Mouse (Mus musculus) frontal cortex, adult 2 months (tissue): ENCODE measurements at regions not wholly inside any gene's neighbourhood (a gene's known extent, or its start where the extent isn't known, plus 50 kb on each side); places are given as distances from the start of the nearest gene placed in this dataset.
"Not testable (repeated sequence)": the region's sequence is repeated elsewhere in the genome, so short reads cannot be mapped to it uniquely, and the experiment has no call there.

ENCODE experiments used
- DNase-seq, 2 experiments: peaks; one replicate each; pipeline ENCODE4 v3.0.0; 2022; ENCODE audit warnings: low spot score in 1 of 2; ENCODE audit errors: extremely low spot score in 1 of 2

DNA sequence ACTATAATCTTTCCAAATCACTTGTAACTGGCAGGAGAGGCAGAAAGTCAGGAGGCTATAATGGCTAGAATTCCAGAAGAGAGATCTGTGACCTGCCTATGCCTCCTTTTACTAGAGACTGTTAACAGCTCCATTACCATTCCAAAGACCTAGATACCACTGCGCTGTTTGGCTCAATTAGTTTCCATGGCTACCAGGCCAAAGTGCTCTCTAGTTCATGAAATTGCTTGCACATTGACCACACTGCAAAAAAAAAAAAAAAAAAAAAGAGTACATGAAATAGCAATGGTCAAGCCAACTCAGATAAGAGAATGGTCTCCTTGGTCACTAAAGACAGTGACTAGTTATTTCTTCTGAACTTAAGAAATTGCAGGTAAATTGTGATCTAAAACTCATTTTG, 366.5 kb upstream of the Grid2 start:
- peak in 1 of 2 experiments; percentile 10 for DNase-seq

DNA sequence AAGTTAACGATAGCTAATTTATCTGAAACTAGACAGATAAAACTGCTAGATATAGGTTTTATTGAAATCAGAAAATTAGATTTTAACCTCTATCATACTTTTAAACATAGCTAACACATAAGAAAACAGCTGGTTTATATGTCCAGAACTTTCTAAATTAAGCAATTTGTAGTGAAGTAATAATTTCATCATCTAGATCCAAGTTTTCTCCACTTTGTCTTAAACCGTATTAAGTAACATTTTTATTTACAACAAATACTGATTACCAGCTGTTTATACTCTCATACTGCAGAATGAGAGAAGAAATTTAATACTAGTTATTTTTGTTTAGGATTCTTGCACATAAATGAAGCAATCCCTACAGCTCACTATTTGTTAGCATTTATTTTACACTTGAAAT, 342.9 kb upstream of the Grid2 start:
- no peak for DNase-seq

DNA sequence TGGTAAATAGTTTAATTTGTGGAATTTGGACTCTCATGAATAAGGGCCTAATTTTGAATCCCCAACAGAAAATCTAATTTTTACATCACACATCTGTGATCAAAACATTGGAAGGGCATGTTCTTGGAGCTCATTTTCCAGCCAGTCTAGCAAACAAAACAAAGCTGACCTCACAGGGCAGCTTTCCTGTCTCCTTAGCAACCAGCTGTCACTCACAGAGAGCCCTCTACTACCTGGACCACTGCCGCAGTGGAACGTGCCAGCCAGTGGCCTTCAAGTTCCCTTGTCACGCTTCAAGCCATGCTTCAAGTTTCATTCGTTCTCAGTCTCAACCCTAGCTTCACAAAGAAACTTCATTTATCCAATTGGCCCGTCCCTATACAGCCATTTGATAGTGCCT, 338.6 kb upstream of the Grid2 start:
- not testable (repeated sequence) for DNase-seq

DNA sequence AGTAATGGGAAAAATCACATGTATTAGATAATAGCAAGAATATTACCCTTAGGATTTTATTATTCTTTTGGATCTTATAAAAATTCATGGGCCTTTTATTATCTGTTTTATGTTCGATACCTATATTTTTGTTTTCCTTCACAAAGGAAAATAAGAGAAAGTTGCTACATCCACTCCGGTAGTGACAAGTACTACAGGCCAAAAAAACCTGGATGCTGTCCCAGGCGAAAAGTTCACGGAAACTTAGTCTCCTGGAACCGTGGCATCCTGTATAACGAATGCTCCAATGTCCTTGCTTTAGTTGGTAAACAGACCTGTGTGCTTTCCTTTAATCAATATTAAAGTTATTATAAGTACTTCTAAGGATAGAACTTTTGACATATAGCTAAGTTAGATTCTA, 337.7 kb upstream of the Grid2 start:
- DNase-seq: no peak

DNA sequence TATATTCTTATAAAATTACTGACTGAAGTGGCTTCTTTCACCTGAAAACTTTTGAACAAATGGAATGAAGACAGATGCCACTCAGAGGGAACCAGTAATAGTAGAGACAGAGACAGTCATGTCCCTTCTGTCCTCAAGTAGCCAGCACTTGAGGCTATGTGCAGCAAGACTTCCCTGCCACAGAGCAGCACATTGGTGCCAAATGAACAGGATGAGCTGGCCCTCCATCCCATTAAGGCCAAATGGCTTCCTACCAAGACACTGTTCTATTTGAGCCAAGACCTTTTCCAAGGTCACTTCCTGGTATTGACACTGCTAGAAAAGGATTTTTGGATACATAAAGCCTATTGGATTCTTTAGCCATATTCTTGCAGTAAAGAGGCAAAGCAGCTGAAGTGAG, 336.6 kb upstream of the Grid2 start:
- DNase-seq: no peak
